ENCODE assay signal across 18 mouse cellular contexts in the genomic region with DNA sequence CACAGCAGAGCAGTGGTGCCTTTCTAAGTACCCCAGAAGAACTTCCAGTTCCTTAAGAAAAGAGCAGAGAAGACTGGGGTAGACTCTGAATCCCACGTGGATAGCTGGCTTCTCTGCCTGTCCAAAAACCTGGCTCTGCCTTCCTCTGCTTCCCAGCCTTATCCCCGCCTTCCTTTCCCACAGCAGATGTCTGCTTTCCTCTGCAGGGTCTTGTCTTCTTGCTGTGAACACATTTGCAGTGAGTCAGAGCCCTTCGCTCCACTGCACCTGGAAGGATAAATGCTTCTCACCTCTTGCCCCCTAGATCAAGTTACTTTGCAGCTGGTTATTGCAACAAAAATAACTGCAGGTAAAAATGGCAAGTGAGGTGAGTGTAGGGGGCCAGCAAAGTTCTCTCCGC.
DNase-seq lines count a peak whose midpoint lies in the region; TF ChIP-seq lines count a peak whose summit lies in the region.
"Had no signal": no experiment of that assay in that cellular context is flagged by ENCODE, and none has a peak within 500 bp of the region (broad histone marks: within the 10 kb centered on the region; RNA-seq: fewer than 3 reads in every experiment).

No protein-coding gene starts in this region.

- H3K27me3 ChIP-seq in embryonic facial prominence, embryonic 10.5 days (replicated peaks; ENCODE audit: low read depth, poor library complexity, severe bottlenecking) = no peaks in the 10 kb centered on the region
- H3K27me3 ChIP-seq: CH12.LX; embryonic facial prominence, embryonic 13.5 days; forebrain, embryonic 12.5 days; heart, embryonic 15.5 days; hindbrain, embryonic 13.5 days had no signal

- 56% methylated on average over 4 of the region's 4 CpGs for WGBS in embryonic facial prominence, embryonic 10.5 days

- 0 out of 2 replicates have a peak overlapping the region, but pooled peaks have one; percentile 3 for H3K27ac ChIP-seq in gastrocnemius, adult 2 months
- no peak overlapping the region for H3K27ac ChIP-seq in embryonic facial prominence, embryonic 10.5 days (replicated peaks)
- H3K27ac ChIP-seq: embryonic facial prominence, embryonic 13.5 days; forebrain, embryonic 12.5 days; heart, adult 2 months; heart, embryonic 15.5 days; hindbrain, embryonic 13.5 days; hindbrain, postnatal 0 days had no signal

- H3K4me1 ChIP-seq in embryonic facial prominence, embryonic 10.5 days = peaks cover 15% of the 10 kb centered on the region
- H3K4me1 ChIP-seq: embryonic facial prominence, embryonic 13.5 days had no signal

- DNase-seq in gastrocnemius, adult 2 months = no peak
- no peak for DNase-seq in gastrocnemius, adult 18-20 months (ENCODE audit: low spot score)
- DNase-seq in right cerebral cortex, adult 18-20 months = peak; percentile 9
- no peak for DNase-seq in right cerebral cortex, adult 2 months (ENCODE audit: low spot score in 2 of 2)
- DNase-seq in embryonic facial prominence, embryonic 10.5 days (ENCODE audit: low spot score) = peak; percentile 11
- DNase-seq in layer of hippocampus, adult 8-10 months (ENCODE audit: low spot score in 2 of 2) = no peak
- DNase-seq: adrenal gland, adult 2 months; adrenal gland, postnatal 25 days; cerebellum, adult 2 months; gastrocnemius, postnatal 14 days; heart, adult 2 months; heart, postnatal 14 days had no signal

- intact Hi-C loops in gastrocnemius, adult 2 months (cut with DNase I) = no loop called here

- no peaks in the 10 kb centered on the region for H3K36me3 ChIP-seq in embryonic facial prominence, embryonic 10.5 days (replicated peaks)
- H3K36me3 ChIP-seq: embryonic facial prominence, embryonic 13.5 days; forebrain, embryonic 12.5 days; heart, embryonic 15.5 days; hindbrain, embryonic 13.5 days had no signal

- no peaks in the 10 kb centered on the region for H3K9me3 ChIP-seq in embryonic facial prominence, embryonic 10.5 days
- H3K9me3 ChIP-seq: embryonic facial prominence, embryonic 13.5 days; forebrain, embryonic 12.5 days; heart, embryonic 15.5 days; hindbrain, embryonic 13.5 days had no signal

- TF ChIP-seq CTCF in gastrocnemius, adult 2 months (IDR thresholded peaks at IDR 0.05) = no peak

- H3K4me3 ChIP-seq in gastrocnemius, adult 2 months = no peak overlapping the region
- no peak overlapping the region for H3K4me3 ChIP-seq in embryonic facial prominence, embryonic 10.5 days
- H3K4me3 ChIP-seq: embryonic facial prominence, embryonic 13.5 days; forebrain, embryonic 12.5 days; heart, adult 2 months; heart, embryonic 15.5 days; hindbrain, embryonic 13.5 days had no signal

Comparison
In these comparisons a context has a peak if more than half of its experiments do, and no peak if none do; other contexts are left out.
1. DNase-seq: peak in right cerebral cortex, adult 18-20 months (single experiment) and embryonic facial prominence, embryonic 10.5 days (single experiment); none in gastrocnemius, adult 2 months (single experiment), gastrocnemius, adult 18-20 months (single experiment), right cerebral cortex, adult 2 months (0 of 2) and layer of hippocampus, adult 8-10 months (0 of 2).